Mouse (Mus musculus) cerebellum, adult 9-11 months (tissue): ENCODE measurements around the gene Glis1.

ENCODE experiments used
- DNase-seq: peaks from one replicate; pipeline ENCODE4 v3.0.0; 2022

Gene Glis1

DNA sequence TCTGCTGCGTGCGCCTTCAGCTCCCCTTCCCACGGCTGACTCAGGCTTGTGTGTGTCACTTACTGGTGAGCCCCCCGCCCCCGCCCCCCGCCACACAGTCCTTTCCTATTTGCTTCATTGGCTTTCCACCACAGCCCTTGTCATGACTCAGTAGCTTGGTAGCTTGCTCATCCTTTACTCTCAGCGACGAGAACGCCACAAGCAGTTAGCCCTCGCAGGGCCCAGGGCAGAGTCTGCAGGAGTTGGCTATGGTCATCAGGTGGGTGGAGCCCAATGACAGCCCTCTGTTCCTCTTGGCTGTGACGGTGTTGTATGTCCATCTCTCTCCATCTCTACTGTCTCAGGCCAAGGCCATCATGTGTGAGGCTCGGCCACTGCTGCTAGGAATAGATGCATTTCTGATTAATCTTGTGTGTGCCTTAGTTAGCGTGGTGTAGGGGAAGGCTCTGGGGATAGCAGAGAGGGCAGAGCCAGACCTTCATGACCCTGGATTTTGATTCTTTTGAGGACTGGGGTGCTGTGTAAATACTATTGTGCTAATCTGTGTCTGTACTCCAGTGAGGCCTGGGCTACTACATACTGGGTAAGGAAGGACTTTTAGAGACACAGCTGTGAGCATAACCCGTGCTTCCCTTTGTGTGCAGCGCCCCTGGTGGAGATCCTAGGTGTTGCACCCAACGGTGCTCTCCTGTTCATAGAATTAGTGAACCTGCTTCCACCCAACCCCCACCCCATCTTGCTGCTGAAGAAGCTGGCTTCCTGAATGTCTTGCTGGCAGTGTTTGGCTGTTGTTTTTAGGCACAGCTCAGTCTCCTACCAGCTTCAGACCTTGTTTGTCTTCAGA is 19.0 kb downstream of the Glis1 start:
- DNase-seq: peak; percentile 51

- DNase-seq: no peak
These were observed 23.2 kb downstream of the Glis1 start for GRCm38 (mm10) chr4:107457602-107458001.

DNA sequence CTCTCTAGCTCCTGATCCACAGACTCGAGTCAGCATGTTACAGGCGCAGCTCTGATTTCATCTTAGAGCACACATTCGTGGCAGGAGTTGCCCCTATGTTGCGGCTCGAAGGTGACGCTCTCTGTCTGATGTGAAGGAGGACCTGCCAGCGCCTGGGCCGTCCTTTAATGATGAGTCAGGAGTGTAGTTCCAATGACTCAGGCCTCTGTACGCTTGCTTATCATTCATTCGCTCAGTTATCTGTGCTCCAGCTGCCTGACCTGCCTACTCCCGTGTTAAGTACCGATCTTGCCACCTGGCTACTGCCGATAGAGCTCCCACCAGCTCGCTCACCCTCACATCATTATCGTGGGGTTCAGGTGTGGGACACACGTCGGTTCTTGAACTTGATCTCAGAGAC is 24.5 kb downstream of the Glis1 start:
- no peak for DNase-seq

DNA sequence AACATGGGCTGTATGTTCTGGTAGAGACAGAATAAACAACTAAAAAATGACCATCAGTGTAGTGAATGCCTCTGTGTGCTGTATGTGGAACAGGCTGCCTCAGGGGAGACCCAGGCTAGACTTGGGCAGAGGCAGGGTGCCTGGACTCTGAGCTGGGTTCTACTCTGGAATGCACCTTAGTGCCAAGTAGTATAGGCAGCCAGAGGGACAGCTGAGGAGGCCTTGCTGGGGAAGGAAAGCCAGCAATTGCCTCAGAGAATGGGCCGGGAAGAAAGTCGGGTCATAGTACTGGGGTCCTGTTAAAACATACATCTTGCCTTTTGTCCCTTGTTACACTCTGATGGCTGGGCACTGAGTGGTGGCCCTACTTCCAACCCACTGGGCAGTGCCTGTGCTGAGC is 25.1 kb downstream of the Glis1 start:
- DNase-seq: no peak

DNA sequence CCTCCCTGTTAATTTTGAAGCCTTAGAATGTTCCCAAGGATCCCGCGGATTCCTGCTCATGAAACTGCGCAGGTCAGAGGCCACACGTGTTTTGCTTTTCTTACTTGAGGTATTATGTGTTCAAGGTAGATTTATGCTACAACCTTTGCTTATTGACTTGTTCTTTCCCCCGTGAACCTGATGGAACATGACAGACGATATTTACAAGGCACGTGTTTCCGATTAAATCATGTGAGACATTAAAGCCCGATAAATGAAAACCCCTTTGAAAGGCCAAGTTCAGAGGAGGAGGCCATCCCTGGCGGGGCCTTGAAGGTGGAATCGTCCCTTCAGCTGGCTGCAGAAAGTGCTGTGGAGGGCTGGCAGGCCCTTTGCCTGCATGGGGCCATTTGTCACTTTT is 26.1 kb downstream of the Glis1 start:
- DNase-seq: no peak

DNA sequence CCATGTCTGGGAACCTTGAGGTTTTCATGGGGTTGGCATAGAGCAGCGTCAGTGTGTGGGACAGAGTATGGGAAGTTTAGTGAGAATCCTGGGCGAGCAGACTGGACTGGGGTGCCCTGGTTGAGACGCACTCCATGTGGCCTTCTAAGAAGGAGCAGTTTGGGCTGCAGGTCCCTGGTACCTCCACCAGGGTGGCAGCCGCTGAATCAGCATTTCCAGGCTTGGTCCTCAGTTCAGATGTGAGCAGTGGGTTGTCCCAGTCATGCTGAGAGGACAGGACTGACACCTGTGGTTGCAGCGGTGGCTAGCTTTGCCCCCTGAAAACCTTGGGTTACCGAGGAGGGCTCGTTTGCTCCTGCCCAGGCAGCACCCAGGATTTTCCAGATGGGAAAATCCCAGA is 33.4 kb downstream of the Glis1 start:
- DNase-seq: no peak

DNA sequence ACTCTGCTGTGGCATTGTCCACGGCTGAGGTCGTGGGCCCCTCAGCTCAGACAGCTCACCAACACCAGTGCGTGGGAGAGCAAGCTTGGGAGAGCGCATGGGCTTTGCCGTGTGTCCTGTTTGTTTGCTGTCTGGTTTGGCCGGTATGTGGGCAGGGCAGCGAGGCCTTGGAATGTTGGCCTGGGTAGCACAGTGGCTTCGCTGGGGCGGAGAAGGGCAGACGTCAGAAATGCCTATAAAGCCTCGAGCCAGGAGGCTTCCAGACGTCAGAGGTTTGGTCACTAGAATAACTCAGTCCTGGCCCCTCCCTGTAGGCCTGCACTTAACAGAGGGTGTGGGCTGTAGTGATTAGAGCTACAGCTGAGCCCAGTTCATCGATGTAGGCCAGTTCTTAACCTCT is 33.9 kb downstream of the Glis1 start:
- DNase-seq: no peak

- DNase-seq: no peak
These were observed 34.4 kb downstream of the Glis1 start for GRCm38 (mm10) chr4:107468768-107469167.

GRCm38 (mm10) chr4:107476266-107476665 is 41.9 kb downstream of the Glis1 start:
- no peak for DNase-seq

DNA sequence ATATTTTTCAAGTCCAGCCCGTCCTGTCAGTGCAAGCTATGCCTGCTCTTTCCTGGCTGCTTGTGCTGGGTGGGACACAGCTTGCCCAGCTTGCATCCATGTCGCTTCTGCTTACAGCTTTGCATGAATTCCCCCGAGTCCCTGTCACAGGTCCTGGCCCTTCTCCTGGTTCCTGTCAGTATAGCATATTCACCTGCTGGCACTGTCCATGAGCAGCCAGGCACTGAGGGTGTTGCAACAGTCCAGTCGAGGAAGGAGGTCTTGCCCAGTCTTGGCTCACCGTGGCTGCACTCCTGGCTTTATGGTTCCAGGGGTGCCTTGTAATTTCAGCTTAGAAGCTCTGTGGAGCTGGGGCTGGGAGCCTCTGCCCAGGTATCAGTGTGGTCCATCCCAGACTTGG is 44.6 kb downstream of the Glis1 start:
- DNase-seq: no peak

GRCm38 (mm10) chr4:107482541-107482940 is 48.1 kb downstream of the Glis1 start:
- DNase-seq: no peak

DNA sequence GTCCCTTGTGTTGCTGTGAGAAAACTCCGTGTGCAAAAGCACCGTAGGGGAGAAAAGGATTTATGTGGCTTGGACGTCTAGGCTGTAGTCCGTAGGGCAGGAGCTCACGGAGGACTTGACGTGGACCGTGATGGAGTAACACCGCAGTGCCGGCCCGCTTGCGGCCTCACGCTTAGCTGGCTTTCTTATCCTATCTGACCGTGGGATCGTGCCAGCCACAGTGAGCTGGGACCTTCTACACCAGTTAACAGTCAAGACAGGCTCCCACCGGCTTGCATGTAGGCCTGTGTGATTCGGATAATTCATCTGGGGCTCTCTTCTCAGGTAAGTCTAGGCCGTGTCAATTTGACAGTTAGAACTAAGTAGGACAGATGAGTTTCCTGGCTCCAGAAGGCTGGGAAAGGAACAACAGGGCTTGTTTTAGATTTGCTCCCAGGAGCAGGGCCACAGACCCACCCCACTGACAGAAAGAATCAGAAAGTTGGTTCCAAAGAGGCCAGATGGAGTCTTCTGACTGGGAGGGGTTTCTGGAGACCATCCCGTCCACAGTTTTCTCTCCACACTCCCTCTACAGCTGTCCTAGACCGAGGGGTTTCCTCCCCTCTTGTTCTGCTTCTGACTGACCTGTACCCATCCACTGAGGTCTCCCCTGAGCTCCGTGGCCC is 49.3 kb downstream of the Glis1 start:
- DNase-seq: no peak

- no peak for DNase-seq
These were observed 49.8 kb downstream of the Glis1 start for GRCm38 (mm10) chr4:107484221-107484575.

DNA sequence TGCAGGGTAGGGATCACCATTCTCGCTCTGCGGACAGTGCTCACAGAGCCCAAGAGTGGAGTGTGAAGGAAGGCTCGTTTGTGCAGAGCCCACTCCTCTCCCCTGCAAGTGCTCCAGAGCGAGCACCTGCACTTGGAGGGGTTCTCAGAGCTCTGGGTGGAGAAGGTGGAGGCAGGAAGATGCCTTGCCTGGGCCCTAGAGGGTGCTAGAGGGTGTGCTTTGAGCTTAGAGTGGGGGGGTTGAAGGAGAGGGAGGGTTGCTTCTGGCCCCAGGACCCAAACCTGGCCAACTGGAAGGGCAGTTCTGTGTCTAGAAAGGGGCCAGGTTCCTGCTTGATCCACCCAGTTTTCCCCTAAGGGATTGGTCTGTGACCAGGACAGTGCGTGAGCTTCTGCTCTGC is 51.5 kb downstream of the Glis1 start:
- no peak for DNase-seq

DNA sequence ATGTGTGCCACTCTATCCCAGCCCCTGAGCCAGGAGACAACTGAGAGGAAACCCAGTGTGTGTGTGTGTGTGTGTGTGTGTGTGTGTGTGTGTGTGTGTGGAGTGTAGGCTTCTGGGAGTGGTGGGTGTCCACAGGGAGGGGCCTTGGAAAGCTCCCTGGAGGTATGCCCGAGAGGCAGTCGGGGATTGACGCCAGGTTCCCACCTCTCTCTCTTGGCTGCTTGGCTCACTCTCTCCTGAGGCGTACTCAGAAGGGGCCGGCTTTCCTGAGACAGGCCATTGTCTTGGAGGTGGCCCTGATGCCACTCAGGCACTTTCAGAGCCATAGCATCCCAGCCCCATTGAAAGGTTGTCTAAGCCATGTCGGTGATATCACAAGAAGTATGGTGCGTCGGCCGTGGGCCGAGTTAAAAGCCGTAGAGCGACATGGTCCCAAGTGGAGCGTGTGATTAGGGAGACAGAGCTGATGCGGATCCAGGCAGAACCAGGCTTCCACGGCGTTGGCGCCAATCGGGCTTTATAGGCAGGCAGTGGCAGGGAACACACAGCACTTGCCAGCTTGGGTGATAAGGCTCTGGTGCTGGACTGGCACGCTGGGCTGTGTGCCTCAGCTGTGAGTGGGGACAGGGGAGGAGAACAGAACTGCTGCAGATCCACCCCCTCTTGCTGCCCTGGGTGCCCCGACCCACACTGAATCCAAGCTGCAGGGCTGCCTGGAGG is 54.9 kb downstream of the Glis1 start:
- no peak for DNase-seq

DNA sequence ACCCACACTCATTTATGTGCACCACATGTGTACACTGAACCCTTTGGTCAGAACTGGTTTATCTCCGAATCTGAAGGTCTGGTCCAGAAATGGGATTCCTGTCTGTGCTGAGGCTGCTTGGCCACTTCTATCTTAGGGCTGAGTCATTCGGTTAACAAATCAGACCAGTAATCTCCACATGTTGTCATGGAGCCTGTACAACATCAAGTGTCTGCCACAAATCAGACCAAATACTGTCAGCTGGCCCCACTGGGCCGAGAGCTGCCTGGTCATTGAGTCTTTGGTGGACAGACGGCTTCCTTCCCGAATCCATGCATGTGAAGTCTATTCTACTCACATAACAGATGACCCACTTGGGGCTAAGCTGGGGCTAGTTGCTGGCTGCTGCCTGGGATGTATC is 58.6 kb downstream of the Glis1 start:
- DNase-seq: no peak

- DNase-seq: no peak
These were observed 61.5 kb downstream of the Glis1 start for GRCm38 (mm10) chr4:107495751-107496430.

GRCm38 (mm10) chr4:107497430-107497935 is 63.1 kb downstream of the Glis1 start:
- DNase-seq: no peak

- no peak for DNase-seq
These were observed 68.2 kb downstream of the Glis1 start for GRCm38 (mm10) chr4:107502601-107503051.

DNA sequence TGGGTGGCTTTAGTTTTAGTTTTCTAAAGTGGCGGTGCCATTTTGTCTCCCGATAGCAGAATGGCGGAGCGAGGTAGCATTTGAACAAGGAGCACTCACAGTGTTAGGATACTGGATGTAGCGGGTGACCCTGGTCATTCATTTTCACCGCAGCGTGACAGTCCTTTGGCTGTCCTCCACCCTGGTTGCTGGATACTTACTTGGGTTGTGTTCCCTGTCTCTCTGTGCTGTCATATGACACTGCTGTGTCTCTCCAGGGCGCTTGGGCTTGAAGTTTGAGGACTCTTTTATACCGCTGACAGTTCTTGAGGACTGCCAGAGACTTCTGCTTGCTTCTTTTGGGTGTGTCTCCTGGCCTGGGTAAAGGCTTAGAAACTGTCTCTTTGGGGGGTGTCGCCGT is 80.6 kb downstream of the Glis1 start:
- no peak for DNase-seq

DNA sequence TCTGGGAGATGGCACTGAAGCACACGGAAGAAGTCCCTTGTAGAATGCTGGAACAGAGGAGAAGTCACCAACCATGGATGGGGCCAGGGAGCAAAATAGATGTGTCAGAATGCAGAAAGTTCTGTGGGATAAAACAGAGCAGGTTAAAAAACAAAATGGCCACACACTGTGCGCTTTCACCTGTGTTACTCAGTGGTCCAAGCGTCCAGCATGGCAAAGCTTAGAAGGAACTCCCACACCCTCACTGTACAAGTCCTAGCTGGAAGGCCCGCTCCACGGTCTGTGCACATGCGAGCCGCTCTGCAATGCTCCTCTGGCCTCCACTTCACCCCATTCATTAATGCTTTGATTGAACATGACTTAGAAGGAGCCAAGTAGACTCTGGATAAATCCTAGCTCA is 81.2 kb downstream of the Glis1 start:
- no peak for DNase-seq

GRCm38 (mm10) chr4:107518766-107519165 is 84.4 kb downstream of the Glis1 start:
- no peak for DNase-seq

DNA sequence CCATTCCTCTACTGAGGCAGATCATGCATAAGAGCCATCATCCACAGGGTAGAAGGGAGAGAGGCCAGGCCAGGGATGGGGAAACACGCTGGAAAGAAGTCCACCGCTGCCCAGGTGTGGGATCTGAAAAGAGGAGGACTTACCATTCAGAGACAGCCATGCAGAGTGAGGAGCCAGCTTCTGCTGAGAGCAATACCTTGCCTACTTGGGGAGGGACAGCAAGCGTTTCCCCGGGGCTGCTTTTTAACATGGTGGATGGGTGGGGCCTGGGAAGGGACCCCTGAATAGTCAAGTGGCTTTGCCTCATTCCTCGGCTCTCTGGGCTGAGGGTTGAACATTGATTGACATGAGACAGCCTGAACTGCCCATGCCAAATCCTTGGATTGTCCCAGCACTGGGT is 85.7 kb downstream of the Glis1 start:
- no peak for DNase-seq
